Mouse (Mus musculus) myocyte (in vitro differentiated cells): ENCODE results near the gene Mzf1.

Experiments used
- CEBPB ChIP-seq: IDR thresholded peaks from 2 replicates; pipeline ENCODE4 v1.6.1; 2011; ENCODE audit warnings: mild to moderate bottlenecking, moderate library complexity; ENCODE audit not compliant: poor library complexity, insufficient read depth, severe bottlenecking
- MAX ChIP-seq: IDR thresholded peaks from one replicate; pipeline ENCODE4 v1.6.1; 2011; ENCODE audit warnings: low read depth, mild to moderate bottlenecking, control low read depth
- MYOD1 ChIP-seq, 3 experiments: IDR thresholded peaks; one replicate each; pipeline ENCODE4 v1.6.1; 2011; ENCODE audit warnings: control low read depth in 2 of 3, low read depth in 2 of 3, mild to moderate bottlenecking in 2 of 3, moderate library complexity in 1 of 3; ENCODE audit not compliant: insufficient read length in 2 of 3, control insufficient read depth in 1 of 3
- MYOG ChIP-seq, 3 experiments: IDR thresholded peaks; one replicate each; pipeline ENCODE4 v1.6.1; 2011; ENCODE audit warnings: control low read depth in 2 of 3, low read depth in 2 of 3, mild to moderate bottlenecking in 2 of 3; ENCODE audit not compliant: insufficient read length in 2 of 3, control insufficient read depth in 1 of 3, insufficient read depth in 1 of 3
- POLR2A ChIP-seq: IDR thresholded peaks from one replicate; pipeline ENCODE4 v1.6.1; 2011; ENCODE audit warnings: low read depth, mild to moderate bottlenecking, control low read depth, moderate library complexity; ENCODE audit not compliant: insufficient read length
- POLR2AphosphoS2 ChIP-seq: IDR thresholded peaks from one replicate; pipeline ENCODE4 v1.6.1; 2011; ENCODE audit warnings: low read depth, control low read depth; ENCODE audit not compliant: insufficient read length
- SRF ChIP-seq: IDR thresholded peaks from one replicate; pipeline ENCODE4 v1.6.1; 2011; ENCODE audit warnings: low read depth; ENCODE audit not compliant: control insufficient read depth, insufficient read length
- TCF12 ChIP-seq: IDR thresholded peaks from one replicate; pipeline ENCODE4 v1.6.1; 2011; ENCODE audit warnings: mild to moderate bottlenecking, control low read depth; ENCODE audit not compliant: poor library complexity, insufficient read depth, severe bottlenecking
- TCF3 ChIP-seq: IDR thresholded peaks from one replicate; pipeline ENCODE4 v1.6.1; 2011; ENCODE audit warnings: low read depth, control low read depth; ENCODE audit not compliant: insufficient read length
- USF1 ChIP-seq: IDR thresholded peaks from one replicate; pipeline ENCODE4 v1.6.1; 2011; ENCODE audit warnings: low read depth, mild to moderate bottlenecking, control low read depth, moderate library complexity

- TF ChIP-seq MAX = no peak
- no peak for TF ChIP-seq TCF12
- TF ChIP-seq POLR2A = no peak
- no peak for TF ChIP-seq MYOG (IDR thresholded peaks at IDR 0.05; ENCODE audit: control insufficient read depth in 1 of 3, insufficient read depth in 1 of 3, insufficient read length in 2 of 3, low read depth in 2 of 3)
- TF ChIP-seq MYOD1 (IDR thresholded peaks at IDR 0.05; ENCODE audit: control insufficient read depth in 1 of 3, insufficient read length in 2 of 3, low read depth in 2 of 3) = no peak
- TF ChIP-seq CEBPB = no peak
- TF ChIP-seq SRF = no peak
- TF ChIP-seq USF1 = no peak
- TF ChIP-seq POLR2AphosphoS2 = no peak
- no peak for TF ChIP-seq TCF3
Measured at GRCm38 (mm10) chr7:13053961-13054286, 640 bp downstream of the Mzf1 start.
